Mouse (Mus musculus) MEL (cell line): ENCODE data around the gene Ano2. TPM values are rescaled to one million over a fixed set of nuclear protein-coding genes. Genes with fewer than 3 reads are reported as not detected.

ENCODE experiments used
- DNase-seq: peaks from one replicate; pipeline ENCODE4 v3.0.0; 2011; ENCODE audit warnings: low read depth, low spot score
- H3K27ac ChIP-seq: 2 replicates; pipeline ENCODE4 v1.5.1; 2012; ENCODE audit warnings: low read depth, mild to moderate bottlenecking, control low read depth, low read length, moderate library complexity; ENCODE audit not compliant: control insufficient read depth
- H3K27me3 ChIP-seq, 2 experiments: fragments of 150-350 bp in 1 of 2; sonication (generic) in 1 of 2; 2 replicates each; pipeline ENCODE4 v1.6.1; 2012; ENCODE audit warnings: low read length in 2 of 2, mild to moderate bottlenecking in 2 of 2, improper control_type of control experiment in 1 of 2, moderate library complexity in 1 of 2; ENCODE audit not compliant: insufficient read depth in 2 of 2, control insufficient read depth in 1 of 2
- H3K36me3 ChIP-seq, 2 experiments: 2 replicates each; pipeline ENCODE4 v1.6.1; 2012 to 2014; ENCODE audit warnings: low read length in 2 of 2, improper control_type of control experiment in 1 of 2, inconsistent platforms in 1 of 2, mild to moderate bottlenecking in 1 of 2; ENCODE audit not compliant: insufficient read depth in 2 of 2, control insufficient read depth in 1 of 2
- H3K4me1 ChIP-seq, 2 experiments: fragments of 150-350 bp in 1 of 2; sonication (generic) in 1 of 2; 2 replicates each; pipeline ENCODE4 v1.6.1; 2012; ENCODE audit warnings: low read length in 2 of 2, improper control_type of control experiment in 1 of 2, mild to moderate bottlenecking in 1 of 2; ENCODE audit not compliant: insufficient read depth in 2 of 2, control insufficient read depth in 1 of 2
- H3K4me3 ChIP-seq, 2 experiments: fragments of 150-350 bp in 1 of 2; sonication (generic) in 1 of 2; 2 replicates each; pipeline ENCODE4 v1.5.1; 2012; ENCODE audit warnings: low read depth in 2 of 2, low read length in 2 of 2, mild to moderate bottlenecking in 2 of 2, moderate library complexity in 2 of 2, control low read depth in 1 of 2, improper control_type of control experiment in 1 of 2; ENCODE audit not compliant: control insufficient read depth in 1 of 2, insufficient read depth in 1 of 2
- H3K79me2 ChIP-seq: 2 replicates; pipeline ENCODE4 v1.6.1; 2012; ENCODE audit warnings: mild to moderate bottlenecking, low read length, moderate library complexity; ENCODE audit not compliant: control insufficient read depth, poor library complexity, insufficient read depth
- H3K9ac ChIP-seq: 2 replicates; pipeline ENCODE4 v1.6.1; 2012; ENCODE audit warnings: low read depth, mild to moderate bottlenecking, control low read depth, low read length, moderate library complexity; ENCODE audit not compliant: control insufficient read depth, poor library complexity, severe bottlenecking
- H3K9me3 ChIP-seq: fragments of 150-350 bp; sonication (generic); replicated peaks from 2 replicates; pipeline ENCODE4 v1.6.1; 2012; ENCODE audit warnings: mild to moderate bottlenecking, low read length, improper control_type of control experiment, moderate library complexity; ENCODE audit not compliant: insufficient read depth
- CHD1 ChIP-seq: IDR thresholded peaks from 2 replicates; pipeline ENCODE4 v1.6.1; 2012; ENCODE audit warnings: low read depth, mild to moderate bottlenecking, inconsistent platforms, low read length, improper control_type of control experiment
- CTCF ChIP-seq, 3 experiments: IDR thresholded peaks in 2 of 3; conservative IDR thresholded peaks in 1 of 3; 2 replicates each; pipeline ENCODE4 v1.5.1; 2011 to 2012; ENCODE audit warnings: low read length in 3 of 3, low read depth in 2 of 3, mild to moderate bottlenecking in 2 of 3, improper control_type of control experiment in 1 of 3, inconsistent platforms in 1 of 3, mixed read lengths in 1 of 3, moderate library complexity in 1 of 3; ENCODE audit not compliant: control insufficient read depth in 1 of 3, insufficient read depth in 1 of 3, poor library complexity in 1 of 3, severe bottlenecking in 1 of 3
- ELF1 ChIP-seq: IDR thresholded peaks from 2 replicates; pipeline ENCODE4 v1.6.1; 2014; ENCODE audit warnings: low read depth, mild to moderate bottlenecking, inconsistent platforms, low read length, improper control_type of control experiment, moderate library complexity
- EP300 ChIP-seq, 2 experiments: IDR thresholded peaks; 2 replicates each; pipeline ENCODE4 v1.6.1; 2011; ENCODE audit warnings: improper control_type of control experiment in 2 of 2, low read length in 2 of 2, low read depth in 1 of 2, mild to moderate bottlenecking in 1 of 2
- HCFC1 ChIP-seq: IDR thresholded peaks from 2 replicates; pipeline ENCODE4 v1.6.1; 2012; ENCODE audit warnings: low read depth, mild to moderate bottlenecking, inconsistent platforms, low read length, improper control_type of control experiment, moderate library complexity
- JUND ChIP-seq: IDR thresholded peaks from 2 replicates; pipeline ENCODE4 v1.6.1; 2011; ENCODE audit warnings: low read depth, mild to moderate bottlenecking, improper control_type of control experiment, low read length
- KAT2A ChIP-seq: conservative IDR thresholded peaks from 2 replicates; pipeline ENCODE4 v1.6.1; 2012; ENCODE audit warnings: low read depth, low read length, improper control_type of control experiment, inconsistent platforms
- MAFK ChIP-seq: IDR thresholded peaks from 2 replicates; pipeline ENCODE4 v1.6.1; 2011; ENCODE audit warnings: low read depth, mild to moderate bottlenecking, low read length, improper control_type of control experiment, borderline replicate concordance
- MAX ChIP-seq: IDR thresholded peaks from 2 replicates; pipeline ENCODE4 v1.6.1; 2011; ENCODE audit warnings: low read length, improper control_type of control experiment
- MAZ ChIP-seq: IDR thresholded peaks from 2 replicates; pipeline ENCODE4 v1.6.1; 2012; ENCODE audit warnings: low read depth, mild to moderate bottlenecking, inconsistent platforms, low read length, improper control_type of control experiment
- MEF2A ChIP-seq: IDR thresholded peaks from 2 replicates; pipeline ENCODE4 v1.6.1; 2014; ENCODE audit warnings: low read depth, mild to moderate bottlenecking, inconsistent platforms, low read length, improper control_type of control experiment; ENCODE audit not compliant: poor library complexity, insufficient replicate concordance, severe bottlenecking; ENCODE audit errors: extremely low read depth
- MXI1 ChIP-seq: IDR thresholded peaks from 2 replicates; pipeline ENCODE4 v1.6.1; 2011; ENCODE audit warnings: mild to moderate bottlenecking, low read depth, low read length, improper control_type of control experiment
- MYB ChIP-seq: IDR thresholded peaks from 2 replicates; pipeline ENCODE4 v1.6.1; 2011; ENCODE audit warnings: mild to moderate bottlenecking, low read depth, low read length, improper control_type of control experiment
- MYC ChIP-seq: IDR thresholded peaks from 2 replicates; pipeline ENCODE4 v1.6.1; 2011; ENCODE audit warnings: low read depth, mild to moderate bottlenecking, low read length, improper control_type of control experiment, moderate library complexity
- NELFE ChIP-seq: IDR thresholded peaks from 2 replicates; pipeline ENCODE4 v1.6.1; 2011; ENCODE audit warnings: low read depth, low read length, improper control_type of control experiment
- RCOR1 ChIP-seq: IDR thresholded peaks from 2 replicates; pipeline ENCODE4 v1.6.1; 2012; ENCODE audit warnings: low read depth, mild to moderate bottlenecking, inconsistent platforms, low read length, improper control_type of control experiment
- SIN3A ChIP-seq: IDR thresholded peaks from 2 replicates; pipeline ENCODE4 v1.6.1; 2012; ENCODE audit warnings: low read length, improper control_type of control experiment, inconsistent platforms
- SMC3 ChIP-seq: IDR thresholded peaks from 2 replicates; pipeline ENCODE4 v1.6.1; 2011; ENCODE audit warnings: low read depth, low read length, improper control_type of control experiment
- TBP ChIP-seq: IDR thresholded peaks from 2 replicates; pipeline ENCODE4 v1.8.0; 2011; ENCODE audit warnings: low read depth, low read length, improper control_type of control experiment
- TCF12 ChIP-seq: IDR thresholded peaks from 2 replicates; pipeline ENCODE4 v1.6.1; 2014; ENCODE audit warnings: low read depth, mild to moderate bottlenecking, inconsistent platforms, low read length, improper control_type of control experiment, moderate library complexity
- USF1 ChIP-seq: IDR thresholded peaks from 2 replicates; pipeline ENCODE4 v1.6.1; 2014; ENCODE audit warnings: low read depth, mild to moderate bottlenecking, inconsistent platforms, low read length, improper control_type of control experiment, moderate library complexity
- USF2 ChIP-seq, 2 experiments: IDR thresholded peaks; 2 replicates each; pipeline ENCODE4 v1.6.1; 2011 to 2012; ENCODE audit warnings: improper control_type of control experiment in 2 of 2, low read length in 2 of 2, borderline replicate concordance in 1 of 2, inconsistent platforms in 1 of 2, low read depth in 1 of 2, mild to moderate bottlenecking in 1 of 2; ENCODE audit not compliant: insufficient read depth in 1 of 2
- ZC3H11A ChIP-seq: IDR thresholded peaks from 2 replicates; pipeline ENCODE4 v1.6.1; 2012; ENCODE audit warnings: low read depth, mild to moderate bottlenecking, inconsistent platforms, low read length, improper control_type of control experiment
- ZMIZ1 ChIP-seq: IDR thresholded peaks from 2 replicates; pipeline ENCODE4 v1.6.1; 2012; ENCODE audit warnings: low read depth, mild to moderate bottlenecking, inconsistent platforms, low read length, improper control_type of control experiment, moderate library complexity
- polyA plus RNA-seq, 2 experiments: library from polyadenylated mRNA; stranded (reverse) in 1 of 2; unstranded in 1 of 2; fragments of >175 nt in 1 of 2; fragments of >200 nt in 1 of 2; gene quantifications; 2 replicates each; pipeline versions ENCODE4 v1.2.1 to v1.2.4; 2012; ENCODE audit warnings: low replicate concordance in 2 of 2, low read depth in 1 of 2; ENCODE audit not compliant: insufficient read length in 2 of 2, insufficient read depth in 1 of 2, missing spikeins in 1 of 2
- total RNA-seq: library from RNA; depleted of rRNA; stranded (reverse); fragments of 300-350 nt; gene quantifications from 2 replicates; pipeline ENCODE4 v1.2.3, GENCODE M21; 2012

Ano2 gene
- total and polyA plus RNA-seq, 3 experiments: not detected

DNA sequence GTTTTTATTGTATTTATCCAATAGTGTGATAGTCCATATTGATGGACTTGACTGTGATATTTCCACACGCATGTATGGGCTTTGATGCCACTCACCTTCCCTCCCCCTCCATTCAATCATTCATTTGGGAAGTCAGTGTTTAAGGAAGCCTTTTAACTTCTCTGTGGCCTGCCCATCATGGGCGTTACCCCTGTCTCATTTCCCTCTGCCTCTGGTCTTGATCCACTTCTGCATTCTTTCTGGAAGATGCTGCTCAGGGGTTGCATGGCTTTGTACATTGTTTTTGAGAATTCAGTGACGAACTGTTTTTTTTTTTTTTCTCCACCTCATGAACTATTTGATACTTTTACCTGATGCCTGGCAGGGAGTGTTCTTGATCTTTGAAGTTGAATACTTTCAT lies 38.9 kb upstream of the Ano2 start:
- no peak overlapping the region for H3K27ac ChIP-seq
- no peaks in the 10 kb centered on the region for H3K36me3 ChIP-seq
- H3K9ac ChIP-seq: no peak overlapping the region
- no peak for DNase-seq
- H3K4me1 ChIP-seq: no peaks in the 10 kb centered on the region
- TF ChIP-seq USF1: no peak
- no peak for TF ChIP-seq MAZ
- no peak for TF ChIP-seq HCFC1
- no peak for TF ChIP-seq ZMIZ1
- TF ChIP-seq SMC3: no peak
- TF ChIP-seq SIN3A: no peak
- TF ChIP-seq MYB: no peak
- no peak for TF ChIP-seq MAFK
- no peak for TF ChIP-seq KAT2A
- TF ChIP-seq RCOR1: no peak
- TF ChIP-seq MEF2A: no peak
- TF ChIP-seq JUND: no peak
- TF ChIP-seq ZC3H11A: no peak
- no peak for TF ChIP-seq TBP
- TF ChIP-seq TCF12: no peak
- TF ChIP-seq CHD1: no peak
- H3K4me3 ChIP-seq: no peak overlapping the region
- no peaks in the 10 kb centered on the region for H3K79me2 ChIP-seq
- H3K9me3 ChIP-seq: no peaks in the 10 kb centered on the region
- H3K27me3 ChIP-seq: no peaks in the 10 kb centered on the region

DNA sequence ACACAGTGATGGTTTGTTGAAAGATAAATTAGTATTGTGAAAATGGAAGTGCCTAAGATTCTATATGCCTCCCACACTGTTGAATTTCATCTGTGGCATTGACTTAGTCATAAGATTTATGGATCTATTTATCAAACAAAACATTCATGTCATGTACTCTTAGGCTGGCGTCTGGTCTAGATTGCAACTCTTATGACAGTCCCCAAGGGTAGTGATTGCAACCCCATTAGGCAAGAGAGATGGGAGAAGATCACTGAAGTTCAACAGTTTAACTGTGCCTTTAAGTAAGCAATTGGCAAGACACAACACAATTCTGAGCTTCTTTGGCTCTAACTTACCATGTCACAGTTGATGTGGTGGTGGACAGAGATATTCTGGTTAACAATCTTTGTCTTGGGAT lies 36.8 kb upstream of the Ano2 start:
- Histone ChIP-seq H3K36me3 (no peaks in the 10 kb centered on the region), H3K9me3 (no peaks in the 10 kb centered on the region), H3K4me3 (no peak overlapping the region), H3K27me3 (no peaks in the 10 kb centered on the region), H3K9ac (no peak overlapping the region), H3K4me1 (no peaks in the 10 kb centered on the region), H3K79me2 (no peaks in the 10 kb centered on the region), H3K27ac (no peak overlapping the region)
- TF ChIP-seq MAX (no peak), HCFC1 (no peak), MYC (no peak), CHD1 (no peak), ELF1 (no peak), CTCF (IDR thresholded peaks at IDR 0.05 in 2 of 3, conservative IDR thresholded peaks at IDR 0.05 in 1 of 3; ENCODE audit: control insufficient read depth in 1 of 3, insufficient read depth in 1 of 3, low read depth in 2 of 3, low read length in 3 of 3, poor library complexity in 1 of 3, severe bottlenecking in 1 of 3) (no peak), NELFE (no peak), USF2 (IDR thresholded peaks at IDR 0.05; ENCODE audit: borderline replicate concordance in 1 of 2, insufficient read depth in 1 of 2, low read depth in 1 of 2, low read length in 2 of 2) (no peak), MYB (no peak), EP300 (IDR thresholded peaks at IDR 0.05; ENCODE audit: low read depth in 1 of 2, low read length in 2 of 2) (no peak), MAZ (no peak), ZC3H11A (no peak), MXI1 (no peak)
- no peak for DNase-seq
